Mouse (Mus musculus): ENCODE results near the gene Tbl3. TPM values are rescaled to one million over a fixed set of nuclear protein-coding genes. Genes with fewer than 3 reads are reported as not detected.
"Not testable (repeated sequence)": the region's sequence is repeated elsewhere in the genome, so short reads cannot be mapped to it uniquely, and the experiment has no call there.

Gene Tbl3
- polyA plus RNA-seq, 3 experiments from 2014 or later: 29.5 to 55.4 (median 32.2) TPM

DNA sequence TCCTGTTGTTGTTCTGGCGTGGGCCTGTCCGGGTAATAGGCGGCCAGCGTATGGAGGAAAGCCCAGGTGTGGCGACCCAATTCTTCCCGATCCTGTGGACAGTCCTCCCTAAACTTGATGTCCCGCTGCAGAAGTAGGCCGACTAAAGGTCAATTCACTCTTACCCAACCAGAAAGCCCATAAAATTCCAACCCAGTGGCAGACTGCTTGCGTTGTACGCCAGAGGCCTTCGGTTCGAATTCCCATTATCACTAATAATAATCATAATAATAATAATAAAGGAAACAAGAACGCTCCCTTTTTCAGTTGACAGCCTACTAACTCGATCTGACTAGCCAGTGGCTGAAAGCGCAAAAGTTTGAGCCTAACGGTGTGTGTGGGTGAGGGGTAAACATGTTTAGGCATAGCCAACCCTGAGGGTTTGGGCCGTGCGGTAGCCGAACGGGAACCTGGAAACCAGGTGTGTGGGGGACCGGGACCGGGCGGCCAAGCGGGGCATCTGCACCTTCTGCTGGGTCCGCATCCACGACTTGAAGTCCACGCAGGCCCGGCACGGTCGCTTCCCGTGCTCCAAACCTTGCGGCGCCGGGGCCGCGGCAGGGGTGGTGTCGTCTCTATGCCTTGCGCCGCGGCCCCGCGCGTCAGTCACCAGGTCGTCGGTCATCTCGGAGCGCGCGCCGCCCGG, 12.0 kb downstream of the Tbl3 start:
- ATAC-seq: no peak

GRCm38 (mm10) chr17:24692385-24692784, 15.1 kb downstream of the Tbl3 start:
- no peak for ATAC-seq

GRCm38 (mm10) chr17:24689251-24690081, 18.0 kb downstream of the Tbl3 start, which contains the start of gene Syngr3:
TSS of gene Syngr3 (minus strand) at chr17:24689955.
- ATAC-seq: no peak

GRCm38 (mm10) chr17:24687599-24687998, 19.9 kb downstream of the Tbl3 start:
- no peak for ATAC-seq

DNA sequence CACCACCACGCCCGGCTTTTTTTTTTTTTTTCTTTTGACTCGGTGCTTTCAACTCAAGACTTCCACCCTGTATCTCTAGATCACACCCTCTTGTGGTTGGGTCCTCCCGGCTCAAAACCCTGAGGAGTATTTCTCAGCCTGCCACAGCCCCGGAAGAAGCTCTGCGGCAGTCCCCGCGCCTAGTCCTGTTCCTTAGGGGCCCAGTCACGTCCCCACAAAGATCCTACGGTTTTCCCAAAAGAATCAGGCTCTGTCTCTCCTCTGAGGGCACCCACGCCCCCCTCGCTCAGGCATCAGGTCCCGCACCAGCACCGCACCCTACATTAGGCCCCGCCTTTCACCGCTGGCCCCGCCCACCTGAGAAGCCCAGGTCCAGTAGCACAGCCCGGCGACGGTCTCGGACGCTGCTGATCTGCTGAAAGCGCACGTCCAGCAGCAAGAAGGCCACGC, 20.3 kb downstream of the Tbl3 start:
- peak; percentile 75 for ATAC-seq

- ATAC-seq: peak; percentile 41
These were observed 20.9 kb downstream of the Tbl3 start for GRCm38 (mm10) chr17:24686514-24686913.

GRCm38 (mm10) chr17:24677500-24678080, 29.9 kb downstream of the Tbl3 start:
- no peak for ATAC-seq

DNA sequence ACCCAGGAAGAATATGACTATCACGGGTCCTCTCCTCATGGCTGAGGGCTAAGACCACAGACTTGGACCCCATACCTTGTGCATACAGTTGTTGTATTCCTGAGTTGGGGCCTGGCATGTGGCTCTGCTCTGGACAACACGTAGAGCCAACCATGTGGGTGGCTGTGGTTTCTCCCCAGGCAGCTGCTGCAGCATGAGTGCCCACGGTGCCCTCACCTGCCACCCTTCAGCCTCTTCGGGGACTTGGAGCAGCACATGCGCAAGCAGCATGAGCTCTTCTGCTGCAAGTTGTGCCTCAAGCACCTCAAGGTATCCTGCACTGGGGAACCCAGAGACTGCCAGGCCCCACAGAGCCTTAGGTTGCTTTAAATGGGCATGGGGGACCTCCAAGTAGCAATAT, 30.6 kb downstream of the Tbl3 start:
- ATAC-seq: no peak

GRCm38 (mm10) chr17:24676187-24676586, 31.3 kb downstream of the Tbl3 start:
- ATAC-seq: peak; percentile 91

GRCm38 (mm10) chr17:24674277-24674676, 33.2 kb downstream of the Tbl3 start:
- ATAC-seq: no peak

DNA sequence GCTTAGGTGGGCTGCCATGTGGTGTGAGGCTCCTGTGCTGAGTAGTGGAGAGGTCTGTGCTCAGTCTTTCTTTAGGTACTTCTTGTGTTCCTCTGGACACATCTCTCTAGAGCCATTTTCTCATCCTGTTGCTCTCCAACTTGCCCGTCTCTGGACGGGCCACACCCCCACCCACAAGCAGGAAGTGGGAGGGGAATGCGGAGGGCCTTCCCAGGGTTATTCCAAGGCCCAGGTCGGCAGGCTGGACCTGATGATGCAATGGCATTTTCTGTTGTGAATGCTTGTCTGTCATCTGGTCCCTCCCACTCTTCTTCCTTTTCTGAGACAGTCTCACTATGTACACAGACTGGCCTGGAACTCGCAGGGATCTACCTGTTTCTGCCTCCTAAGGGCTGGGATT, 35.3 kb downstream of the Tbl3 start:
- ATAC-seq: no peak

DNA sequence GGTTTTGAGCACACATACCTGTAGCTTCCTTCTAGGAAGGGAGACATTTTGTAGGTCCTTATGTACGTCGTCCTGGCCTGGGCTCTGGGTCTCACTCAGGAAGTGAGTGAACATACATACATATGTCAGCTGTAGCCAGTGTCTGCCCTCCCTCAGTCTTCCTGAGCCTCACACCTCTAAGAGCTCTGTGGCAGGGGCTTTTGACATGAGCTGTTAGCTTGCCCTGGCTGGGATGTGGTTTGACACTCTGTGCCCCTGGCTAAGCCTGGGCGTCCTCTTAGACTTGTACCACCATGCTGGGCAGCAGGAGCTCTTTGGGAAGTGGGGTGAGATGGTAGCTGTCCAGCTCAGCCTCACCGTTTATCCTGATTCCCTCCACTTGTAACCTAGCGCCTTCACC, 36.1 kb downstream of the Tbl3 start:
- ATAC-seq: no peak

GRCm38 (mm10) chr17:24670246-24670844, 37.1 kb downstream of the Tbl3 start:
- ATAC-seq: no peak

DNA sequence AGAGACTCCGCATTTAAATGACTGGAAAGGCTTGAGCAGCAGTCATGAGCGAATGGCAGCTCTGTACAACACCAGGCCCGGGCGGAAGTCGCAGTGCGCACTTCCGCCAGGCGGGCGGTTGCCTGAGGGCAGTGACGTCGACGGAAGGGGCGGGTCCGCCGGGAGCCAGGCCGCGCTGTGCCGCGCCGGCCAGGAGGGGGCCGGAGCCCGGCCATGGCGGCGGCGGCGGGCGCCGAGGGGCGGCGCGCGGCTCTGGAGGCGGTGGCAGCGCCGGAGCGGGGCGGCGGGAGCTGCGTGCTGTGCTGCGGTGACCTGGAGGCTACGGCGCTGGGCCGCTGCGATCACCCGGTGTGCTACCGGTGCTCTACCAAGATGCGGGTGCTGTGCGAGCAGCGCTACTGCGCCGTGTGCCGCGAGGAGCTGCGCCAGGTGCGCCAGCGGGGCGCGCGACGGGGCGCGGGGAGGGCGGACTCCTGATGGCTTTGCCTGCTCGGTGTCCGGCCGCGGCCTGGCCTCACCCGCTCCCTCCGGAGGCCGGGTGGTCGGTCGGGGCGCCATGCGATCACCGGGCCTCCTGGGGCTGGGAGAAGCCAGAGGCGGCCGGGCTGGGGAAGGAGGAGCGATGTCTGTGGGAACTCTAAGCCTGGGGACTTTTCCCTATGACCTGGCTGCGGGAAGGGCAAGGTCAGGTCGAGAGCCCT, 37.8 kb downstream of the Tbl3 start, which contains the start of gene Zfp598:
Zfp598 (plus strand) TSS at position 143 of the 701 bp plus-strand sequence.
- peak; percentile 99 for ATAC-seq

DNA sequence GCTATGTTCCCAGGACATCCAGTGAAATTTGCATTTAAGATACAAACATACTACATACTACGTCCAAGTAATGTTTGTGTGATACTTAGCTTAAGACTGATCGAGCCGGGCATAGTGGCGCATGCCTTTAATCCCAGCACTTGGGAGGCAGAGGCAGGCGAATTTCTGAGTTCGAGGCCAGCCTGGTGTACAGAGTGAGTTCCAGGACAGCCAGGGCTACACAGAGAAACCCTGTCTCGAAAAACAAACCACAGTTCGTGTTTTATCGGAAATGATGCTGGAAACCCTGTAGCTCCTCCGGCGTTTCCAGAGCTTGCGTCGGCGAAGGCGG, 38.3 kb downstream of the Tbl3 start:
- not testable (repeated sequence) for ATAC-seq

GRCm38 (mm10) chr17:24667416-24667815, 40.0 kb downstream of the Tbl3 start:
- ATAC-seq: peak; percentile 33

GRCm38 (mm10) chr17:24667011-24667410, 40.4 kb downstream of the Tbl3 start:
- ATAC-seq: not testable (repeated sequence)

- ATAC-seq: no peak
These were observed 49.3 kb downstream of the Tbl3 start, which contains the start of gene Npw for GRCm38 (mm10) chr17:24658017-24658758. TSS of gene Npw (minus strand) at chr17:24658457.

GRCm38 (mm10) chr17:24654969-24655368, 52.5 kb downstream of the Tbl3 start:
- no peak for ATAC-seq

- no peak for ATAC-seq
These were observed 53.3 kb downstream of the Tbl3 start for GRCm38 (mm10) chr17:24653967-24654710.

GRCm38 (mm10) chr17:24651835-24652234, 55.6 kb downstream of the Tbl3 start:
- no peak for ATAC-seq
